Mouse (Mus musculus) neural tube, embryonic 15.5 days (tissue): Measurements from ENCODE around the gene Pkmyt1. TPM values are rescaled to one million over a fixed set of nuclear protein-coding genes. Genes with fewer than 3 reads are reported as not detected.

Experiments
- ATAC-seq: fragments of 200-750 bp; cut with Nextera tagmentation; 2 replicates; pipeline ENCODE4 v1.8.0; 2017; ENCODE audit warnings: mild to moderate bottlenecking, moderate TSS enrichment, moderate library complexity; ENCODE audit not compliant: low FRiP score
- H3K27ac ChIP-seq: fragments of 300-500 bp; sonication (generic); replicated peaks from 2 replicates; pipeline ENCODE4 v1.5.1; 2015; ENCODE audit warnings: mild to moderate bottlenecking, inconsistent platforms
- H3K27me3 ChIP-seq: fragments of 300-500 bp; sonication (generic); replicated peaks from 2 replicates; pipeline ENCODE4 v1.6.1; 2015; ENCODE audit warnings: inconsistent platforms
- H3K36me3 ChIP-seq: fragments of 300-500 bp; sonication (generic); 2 replicates; pipeline ENCODE4 v1.6.1; 2015; ENCODE audit warnings: inconsistent platforms
- H3K4me1 ChIP-seq: fragments of 300-500 bp; sonication (generic); 2 replicates; pipeline ENCODE4 v1.6.1; 2015; ENCODE audit warnings: inconsistent platforms
- H3K4me2 ChIP-seq: fragments of 300-500 bp; sonication (generic); 2 replicates; pipeline ENCODE4 v1.6.1; 2015; ENCODE audit warnings: inconsistent platforms, mild to moderate bottlenecking, moderate library complexity
- H3K4me3 ChIP-seq: fragments of 300-500 bp; sonication (generic); replicated peaks from 2 replicates; pipeline ENCODE4 v1.5.1; 2015; ENCODE audit warnings: mild to moderate bottlenecking, inconsistent platforms
- H3K9ac ChIP-seq: fragments of 300-500 bp; sonication (generic); replicated peaks from 2 replicates; pipeline ENCODE4 v1.6.1; 2015; ENCODE audit warnings: mild to moderate bottlenecking, inconsistent platforms
- H3K9me3 ChIP-seq: fragments of 300-500 bp; sonication (generic); replicated peaks from 2 replicates; pipeline ENCODE4 v1.6.1; 2016; ENCODE audit warnings: inconsistent platforms
- WGBS: fragments of 180-500 bp; shearing (Covaris S2); methylation state at CpG from one replicate; pipeline ENCODE4 v1.1.7; 2015; ENCODE audit warnings: mixed read lengths; 5-methylcytosine and 5-hydroxymethylcytosine counted together
- polyA plus RNA-seq: library from polyadenylated mRNA; unstranded; fragments of >200 nt; fragmentation: Nextera tagmentation; extraction: Ambion mirVana; gene quantifications from 2 replicates; pipeline ENCODE4 v1.2.1, GENCODE M21; 2015

The Pkmyt1 gene
- polyA plus RNA-seq, 1 experiment from 2014 or later: 17.5 TPM

DNA sequence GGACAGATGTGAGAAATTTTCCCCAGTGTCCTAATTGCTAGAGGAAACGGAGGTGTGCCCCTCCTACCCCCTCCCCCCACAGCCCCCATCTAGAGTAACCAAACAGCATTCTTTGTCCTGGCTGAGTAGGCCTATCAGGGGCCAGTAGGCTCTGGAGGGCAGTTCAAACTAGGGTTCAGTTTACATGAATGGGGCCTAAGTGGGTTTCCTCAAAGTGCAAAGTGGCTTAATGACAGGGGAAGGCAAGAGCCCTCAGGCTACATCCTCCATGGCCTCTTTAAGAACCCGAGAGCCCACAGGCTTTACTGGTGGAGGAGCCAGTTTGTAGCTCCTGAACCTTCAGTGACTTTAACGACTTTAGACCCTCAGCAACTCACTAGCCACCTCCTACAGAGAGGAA, 30.3 kb upstream of the Pkmyt1 start:
- Histone ChIP-seq H3K4me1 (peaks cover 12% of the 10 kb centered on the region), H3K36me3 (no peaks in the 10 kb centered on the region), H3K27me3 (peaks cover 25% of the 10 kb centered on the region), H3K9me3 (no peaks in the 10 kb centered on the region), H3K27ac (no peak overlapping the region), H3K4me3 (no peak overlapping the region), H3K4me2 (no peak overlapping the region), H3K9ac (no peak overlapping the region)
- WGBS: 12% methylated on average over 3 of the region's 3 CpGs
- ATAC-seq: no peak

GRCm38 (mm10) chr17:23699131-23700077, 26.7 kb upstream of the Pkmyt1 start:
- peak overlapping the region; percentile 98 for H3K4me2 ChIP-seq
- peak; percentile 69 for ATAC-seq
- H3K27me3 ChIP-seq: peaks cover 35% of the 10 kb centered on the region
- peak overlapping the region; percentile 54 for H3K4me3 ChIP-seq
- H3K27ac ChIP-seq: peak overlapping the region; percentile 49
- H3K9me3 ChIP-seq: no peaks in the 10 kb centered on the region
- no peaks in the 10 kb centered on the region for H3K36me3 ChIP-seq
- H3K4me1 ChIP-seq: peaks cover 12% of the 10 kb centered on the region
- under 1% methylated on average over 85 of the region's 101 CpGs for WGBS
- peak overlapping the region; percentile 60 for H3K9ac ChIP-seq

- peak overlapping the region; percentile 60 for H3K9ac ChIP-seq
- no peaks in the 10 kb centered on the region for H3K36me3 ChIP-seq
- H3K4me3 ChIP-seq: peak overlapping the region; percentile 54
- H3K4me2 ChIP-seq: peak overlapping the region; percentile 98
- 1% methylated on average over 27 of the region's 28 CpGs for WGBS
- H3K9me3 ChIP-seq: no peaks in the 10 kb centered on the region
- peaks cover 35% of the 10 kb centered on the region for H3K27me3 ChIP-seq
- peak; percentile 96 for ATAC-seq
- peaks cover 12% of the 10 kb centered on the region for H3K4me1 ChIP-seq
- peak overlapping the region; percentile 49 for H3K27ac ChIP-seq
Measured at GRCm38 (mm10) chr17:23700079-23700478, 26.1 kb upstream of the Pkmyt1 start.

DNA sequence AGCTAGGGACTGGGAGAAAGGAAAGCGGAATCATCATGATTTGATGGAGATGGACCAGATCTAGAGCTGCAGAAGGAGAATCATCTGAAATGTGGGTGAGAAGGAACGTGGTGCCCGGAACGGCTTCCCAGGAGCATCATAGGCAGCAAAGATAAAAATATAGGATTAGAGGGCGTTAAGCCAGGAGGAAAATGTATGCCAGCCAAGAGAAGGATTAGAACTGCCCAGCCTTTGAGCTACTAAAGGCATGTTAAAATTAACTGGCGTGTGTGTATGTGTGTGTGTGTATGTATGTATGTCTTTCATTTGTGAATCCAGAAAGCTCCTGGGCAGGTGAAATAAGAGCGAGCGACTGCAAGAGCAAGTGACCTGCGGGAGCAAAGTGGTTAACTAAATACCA, 22.8 kb upstream of the Pkmyt1 start:
- no peak for ATAC-seq
- H3K9ac ChIP-seq: no peak overlapping the region
- no peak overlapping the region for H3K4me3 ChIP-seq
- peaks cover 12% of the 10 kb centered on the region for H3K4me1 ChIP-seq
- H3K27me3 ChIP-seq: peaks cover 20% of the 10 kb centered on the region
- 90% methylated on average over 9 of the region's 9 CpGs for WGBS
- H3K9me3 ChIP-seq: no peaks in the 10 kb centered on the region
- no peaks in the 10 kb centered on the region for H3K36me3 ChIP-seq
- no peak overlapping the region for H3K27ac ChIP-seq
- no peak overlapping the region for H3K4me2 ChIP-seq

DNA sequence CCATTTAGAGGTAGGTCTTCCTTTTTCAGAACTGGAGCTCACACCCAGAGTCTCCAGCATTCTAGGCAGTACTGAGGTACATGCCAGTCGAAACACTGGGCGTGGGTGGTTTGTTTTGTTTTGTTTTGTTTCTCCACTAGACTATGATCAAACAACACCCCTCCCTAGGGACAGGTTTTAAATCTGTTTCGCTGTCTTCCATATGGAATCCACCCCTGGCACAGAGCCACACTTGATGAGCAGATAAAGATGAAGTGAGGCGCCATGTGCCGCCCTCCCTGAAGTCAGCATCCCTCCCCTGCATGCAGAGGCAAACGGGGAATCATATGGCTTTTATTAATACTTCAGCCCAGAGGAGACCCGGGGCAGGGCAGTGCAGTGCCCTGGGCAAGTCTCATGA, 21.4 kb upstream of the Pkmyt1 start:
- no peaks in the 10 kb centered on the region for H3K9me3 ChIP-seq
- peaks cover 4% of the 10 kb centered on the region for H3K4me1 ChIP-seq
- H3K4me3 ChIP-seq: no peak overlapping the region
- H3K27me3 ChIP-seq: peaks cover 10% of the 10 kb centered on the region
- no peak for ATAC-seq
- H3K36me3 ChIP-seq: no peaks in the 10 kb centered on the region
- no peak overlapping the region for H3K4me2 ChIP-seq
- H3K27ac ChIP-seq: no peak overlapping the region
- no peak overlapping the region for H3K9ac ChIP-seq
- WGBS: 42% methylated on average over 7 of the region's 7 CpGs

GRCm38 (mm10) chr17:23705525-23706104, 20.5 kb upstream of the Pkmyt1 start:
- Histone ChIP-seq H3K4me2 (no peak overlapping the region), H3K27me3 (peaks cover 10% of the 10 kb centered on the region), H3K36me3 (no peaks in the 10 kb centered on the region), H3K9me3 (no peaks in the 10 kb centered on the region), H3K4me3 (no peak overlapping the region), H3K27ac (no peak overlapping the region), H3K9ac (no peak overlapping the region), H3K4me1 (no peaks in the 10 kb centered on the region)
- no peak for ATAC-seq
- WGBS: 81% methylated on average over 7 of the region's 7 CpGs

DNA sequence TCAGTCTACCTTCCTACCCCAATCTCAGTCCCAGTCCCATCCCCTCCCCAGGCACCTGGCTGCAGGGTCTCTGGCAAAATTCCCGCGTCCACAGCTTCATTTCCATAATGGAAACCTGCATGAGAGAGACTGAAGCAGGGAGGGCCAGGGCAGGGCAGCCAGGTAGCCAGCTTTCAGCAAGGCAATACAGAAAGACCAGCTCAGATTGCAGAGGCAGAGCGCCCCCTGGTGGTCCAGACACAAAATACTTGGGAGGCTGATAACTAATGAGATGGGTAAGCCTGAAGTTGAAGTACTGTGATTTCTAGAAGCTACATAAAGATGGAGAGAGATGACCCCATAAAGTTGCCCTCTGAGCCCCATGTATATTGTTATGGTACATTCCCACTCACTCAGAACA, 19.9 kb upstream of the Pkmyt1 start:
- Histone ChIP-seq H3K4me2 (no peak overlapping the region), H3K27me3 (peaks cover 10% of the 10 kb centered on the region), H3K4me3 (no peak overlapping the region), H3K4me1 (no peaks in the 10 kb centered on the region), H3K36me3 (no peaks in the 10 kb centered on the region), H3K27ac (no peak overlapping the region), H3K9ac (no peak overlapping the region), H3K9me3 (no peaks in the 10 kb centered on the region)
- 0% methylated on average over 3 of the region's 3 CpGs for WGBS
- no peak for ATAC-seq

DNA sequence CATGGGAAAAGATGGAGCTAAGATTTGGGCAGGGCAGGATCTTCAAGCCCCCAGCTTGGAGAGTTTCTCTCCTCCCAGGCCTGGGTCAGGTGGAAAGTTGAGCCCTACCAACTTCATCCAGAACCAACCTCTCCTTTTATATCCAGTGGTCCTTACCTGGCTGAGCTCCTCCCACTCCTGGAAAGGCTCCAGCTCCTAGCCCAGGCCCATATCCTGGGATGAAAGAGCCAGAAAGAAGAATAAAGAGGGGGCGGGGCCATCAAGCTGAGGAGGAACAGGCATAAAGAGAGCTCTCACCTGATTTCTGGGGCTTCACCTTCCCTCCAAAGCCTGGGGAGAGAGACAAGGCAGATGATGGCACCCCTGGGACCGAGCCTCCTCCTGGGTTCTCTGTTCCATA, 9.1 kb upstream of the Pkmyt1 start:
- H3K36me3 ChIP-seq: no peaks in the 10 kb centered on the region
- no peak overlapping the region for H3K4me3 ChIP-seq
- no peak overlapping the region for H3K9ac ChIP-seq
- H3K4me2 ChIP-seq: no peak overlapping the region
- H3K27ac ChIP-seq: no peak overlapping the region
- 0 out of 2 replicates have a peak, but pooled peaks cover 2% of the 10 kb centered on the region for H3K27me3 ChIP-seq
- ATAC-seq: no peak
- WGBS: 63% methylated on average over 2 of the region's 2 CpGs
- H3K9me3 ChIP-seq: no peaks in the 10 kb centered on the region
- H3K4me1 ChIP-seq: no peaks in the 10 kb centered on the region

DNA sequence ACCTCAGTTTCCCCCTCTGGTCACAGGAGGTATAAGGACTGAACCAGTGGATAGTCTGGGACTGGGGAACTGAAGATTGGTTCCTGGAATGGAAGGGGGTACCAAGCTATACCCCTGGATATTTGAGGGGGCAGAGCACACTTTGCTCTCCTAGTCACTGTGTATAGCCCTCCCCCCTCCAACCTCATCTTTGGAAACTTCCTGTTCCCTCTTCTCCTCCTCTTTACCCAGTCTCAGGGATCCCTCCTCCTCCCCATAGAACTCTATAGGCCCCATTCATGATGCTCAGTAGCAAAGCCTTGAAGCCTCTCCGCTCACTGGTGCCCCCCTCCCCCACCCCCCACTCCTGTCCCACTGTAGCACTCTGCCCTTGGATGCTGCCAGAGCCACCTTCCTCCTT, 6.7 kb upstream of the Pkmyt1 start:
- H3K9ac ChIP-seq: no peak overlapping the region
- whole genome bisulfite sequencing: 0% methylated on average over 1 of the region's 1 CpGs
- no peak for ATAC-seq

GRCm38 (mm10) chr17:23721886-23722285, 4.2 kb upstream of the Pkmyt1 start:
- Histone ChIP-seq H3K4me2 (no peak overlapping the region), H3K36me3 (no peaks in the 10 kb centered on the region), H3K9me3 (no peaks in the 10 kb centered on the region), H3K27me3 (no peaks in the 10 kb centered on the region), H3K4me1 (peaks cover 9% of the 10 kb centered on the region), H3K9ac (no peak overlapping the region), H3K27ac (no peak overlapping the region), H3K4me3 (no peak overlapping the region)
- no peak for ATAC-seq
- 83% methylated on average over 2 of the region's 2 CpGs for WGBS

More for the DNA sequence above, 6.7 kb upstream of the Pkmyt1 start:
- Histone ChIP-seq H3K4me3 (no peak overlapping the region), H3K4me1 (no peaks in the 10 kb centered on the region), H3K36me3 (no peaks in the 10 kb centered on the region), H3K27me3 (0 out of 2 replicates have a peak, but pooled peaks cover under 1% of the 10 kb centered on the region), H3K27ac (no peak overlapping the region), H3K9me3 (no peaks in the 10 kb centered on the region), H3K4me2 (no peak overlapping the region)

DNA sequence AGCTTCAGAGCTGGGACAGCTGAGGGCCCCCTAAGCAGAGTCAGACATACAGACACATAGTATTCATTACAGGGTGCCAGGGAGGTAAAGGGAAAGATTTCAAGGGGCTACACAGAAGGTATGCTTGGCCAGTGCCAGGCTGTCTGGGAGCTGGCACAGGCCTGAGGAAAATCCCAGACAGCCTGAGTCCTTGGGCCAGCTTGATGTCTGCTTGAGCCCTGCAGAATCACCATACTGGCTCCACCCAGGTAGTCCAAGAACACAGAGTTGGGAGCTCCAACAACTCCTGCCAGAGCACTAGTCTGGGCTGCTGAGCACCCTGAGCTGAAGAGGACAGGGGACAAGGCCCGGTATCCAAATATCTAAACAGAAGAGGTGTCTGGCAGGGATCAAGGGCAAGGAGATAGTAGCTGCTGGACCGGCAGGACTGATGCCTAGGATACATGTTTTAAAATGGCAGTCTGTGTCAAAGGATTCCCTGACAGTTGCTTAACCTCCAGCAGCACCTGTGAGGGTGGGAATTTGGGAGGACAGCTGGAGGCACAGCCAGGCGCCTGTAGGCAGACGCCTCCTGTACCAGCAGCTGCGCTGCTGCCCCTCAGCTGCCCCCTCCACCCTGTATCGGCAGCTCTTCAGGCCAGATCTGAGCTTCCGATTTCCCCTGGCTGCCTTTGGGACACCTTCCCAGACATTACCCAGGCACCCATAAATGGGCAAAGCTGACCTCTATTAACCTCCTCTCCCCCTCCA, 3.6 kb upstream of the Pkmyt1 start, which contains the start of gene 1520401A03Rik:
Gene 1520401A03Rik (minus strand): TSS at position 408 of the 750 bp plus-strand sequence.
- no peak within 1 kb of the TSS for H3K27ac ChIP-seq

More for the DNA sequence above, 3.6 kb upstream of the Pkmyt1 start, which contains the start of gene 1520401A03Rik:
- no peaks in the 10 kb centered on the region for H3K27me3 ChIP-seq
- no peaks in the 10 kb centered on the region for H3K36me3 ChIP-seq
- ATAC-seq: no peak
- no peak within 1 kb of the TSS for H3K4me2 ChIP-seq
- no peaks in the 10 kb centered on the region for H3K9me3 ChIP-seq
- no peak within 1 kb of the TSS for H3K4me3 ChIP-seq
- 74% methylated on average over 7 of the region's 7 CpGs for WGBS
- H3K4me1 ChIP-seq: peaks cover 11% of the 10 kb centered on the region
- H3K9ac ChIP-seq: no peak within 1 kb of the TSS
